In genomic region chr13:31341282-31342100, GRCm38 (mm10) we compare ENCODE assay signal across 20 mouse cellular contexts.
DNase-seq lines count a peak whose midpoint lies in the region; ATAC-seq lines count a peak whose summit lies in the region.
"Had no signal": no experiment of that assay in that cellular context is flagged by ENCODE, and none has a peak within 500 bp of the region (broad histone marks: within the 10 kb centered on the region; RNA-seq: fewer than 3 reads in every experiment).

No protein-coding gene starts in this region.

- no peak overlapping the region for H3K9ac ChIP-seq in intestine, embryonic 16.5 days (ENCODE audit: low read depth, low read length)
- H3K9ac ChIP-seq: embryonic facial prominence, embryonic 13.5 days; forebrain, embryonic 12.5 days; heart, embryonic 15.5 days; liver, embryonic 13.5 days; midbrain, embryonic 15.5 days; neural tube, embryonic 13.5 days had no signal

- H3K27me3 ChIP-seq in intestine, embryonic 16.5 days (replicated peaks; ENCODE audit: control insufficient read depth, insufficient read depth, low read length): no peaks in the 10 kb centered on the region
- H3K27me3 ChIP-seq: CH12.LX; forebrain, embryonic 12.5 days; heart, embryonic 15.5 days; liver, embryonic 13.5 days; midbrain, embryonic 15.5 days; neural tube, embryonic 13.5 days had no signal

- no peaks in the 10 kb centered on the region for H3K9me3 ChIP-seq in intestine, embryonic 16.5 days (ENCODE audit: control insufficient read depth, low read length)
- H3K9me3 ChIP-seq: forebrain, embryonic 12.5 days; heart, embryonic 15.5 days; liver, embryonic 13.5 days; midbrain, embryonic 15.5 days; neural tube, embryonic 13.5 days had no signal

- no peak for ATAC-seq in intestine, embryonic 16.5 days
- ATAC-seq: hindbrain, postnatal 0 days; midbrain, embryonic 15.5 days had no signal

- WGBS in intestine, embryonic 16.5 days: 69% methylated on average over 15 of the region's 15 CpGs

- H3K4me2 ChIP-seq in intestine, embryonic 16.5 days (ENCODE audit: low read depth, low read length): no peak overlapping the region
- H3K4me2 ChIP-seq: embryonic facial prominence, embryonic 13.5 days; forebrain, embryonic 12.5 days; heart, embryonic 15.5 days; liver, embryonic 13.5 days; midbrain, embryonic 15.5 days; neural tube, embryonic 13.5 days had no signal

- no peak overlapping the region for H3K4me3 ChIP-seq in intestine, embryonic 16.5 days (ENCODE audit: low read length)
- H3K4me3 ChIP-seq: embryonic facial prominence, embryonic 13.5 days; forebrain, embryonic 12.5 days; heart, embryonic 15.5 days; liver, embryonic 13.5 days; midbrain, embryonic 15.5 days; neural tube, embryonic 13.5 days had no signal

- no peak overlapping the region for H3K27ac ChIP-seq in intestine, embryonic 16.5 days (ENCODE audit: low read length)
- H3K27ac ChIP-seq: embryonic facial prominence, embryonic 13.5 days; forebrain, embryonic 12.5 days; heart, embryonic 15.5 days; hindbrain, postnatal 0 days; liver, embryonic 13.5 days; midbrain, embryonic 15.5 days; neural tube, embryonic 13.5 days had no signal

- no peaks in the 10 kb centered on the region for H3K36me3 ChIP-seq in intestine, embryonic 16.5 days (ENCODE audit: control insufficient read depth, insufficient read depth, low read length)
- H3K36me3 ChIP-seq: embryonic facial prominence, embryonic 13.5 days; forebrain, embryonic 12.5 days; heart, embryonic 15.5 days; liver, embryonic 13.5 days; midbrain, embryonic 15.5 days; neural tube, embryonic 13.5 days had no signal

- DNase-seq in layer of hippocampus, adult 18-20 months (ENCODE audit: low spot score in 2 of 2): peak; percentile 7 to 47
- DNase-seq in layer of hippocampus, postnatal 25 days (ENCODE audit: extremely low spot score in 1 of 2, low spot score in 1 of 2): no peak
- DNase-seq in NIH3T3 (ENCODE audit: low read depth): peak; percentile 46
- peak; percentile 39 for DNase-seq in kidney, adult 9 months
- peak; percentile 13 to 20 for DNase-seq in layer of hippocampus, postnatal 14 days (ENCODE audit: low spot score in 2 of 2)
- no peak for DNase-seq in cerebellum, adult 11-12 months
- DNase-seq: adrenal gland, postnatal 10 days; cerebellum, postnatal 36 days; gastrocnemius, postnatal 14 days; liver, embryonic 13.5 days; lung, postnatal 14 days; thymus, postnatal 4 days had no signal

- no peaks in the 10 kb centered on the region for H3K4me1 ChIP-seq in intestine, embryonic 16.5 days (ENCODE audit: control insufficient read depth, insufficient read depth, low read length)
- H3K4me1 ChIP-seq: embryonic facial prominence, embryonic 13.5 days; forebrain, embryonic 12.5 days; heart, embryonic 15.5 days; liver, embryonic 13.5 days; midbrain, embryonic 15.5 days had no signal

Comparison
In these comparisons a context has a peak if more than half of its experiments do, and no peak if none do; other contexts are left out.
1. DNase-seq: peak in layer of hippocampus, adult 18-20 months (2 of 2), NIH3T3 (single experiment), kidney, adult 9 months (single experiment) and layer of hippocampus, postnatal 14 days (2 of 2); none in layer of hippocampus, postnatal 25 days (0 of 2) and cerebellum, adult 11-12 months (single experiment).